Mouse (Mus musculus) intestine, embryonic 16.5 days (tissue): ENCODE measurements around the gene Tmcc3. TPM values are rescaled to one million over a fixed set of nuclear protein-coding genes. Genes with fewer than 3 reads are reported as not detected.

Experiments used
- ATAC-seq: fragments of 200-750 bp; cut with Nextera tagmentation; 2 replicates; pipeline ENCODE4 v1.8.0; 2017; ENCODE audit warnings: moderate TSS enrichment, moderate library complexity
- H3K27ac ChIP-seq: fragments of 300-500 bp; sonication (generic); 2 replicates; pipeline ENCODE4 v1.5.1; 2014; ENCODE audit warnings: mild to moderate bottlenecking, low read length
- H3K27me3 ChIP-seq: fragments of 300-500 bp; sonication (generic); replicated peaks from 2 replicates; pipeline ENCODE4 v1.6.1; 2014; ENCODE audit warnings: low read length, control low read depth, mixed read lengths; ENCODE audit not compliant: control insufficient read depth, insufficient read depth
- H3K36me3 ChIP-seq: fragments of 300-500 bp; sonication (generic); 2 replicates; pipeline ENCODE4 v1.6.1; 2014; ENCODE audit warnings: low read length, control low read depth; ENCODE audit not compliant: control insufficient read depth, insufficient read depth
- H3K4me1 ChIP-seq: fragments of 300-500 bp; sonication (generic); 2 replicates; pipeline ENCODE4 v1.6.1; 2014; ENCODE audit warnings: low read length, control low read depth, mixed read lengths; ENCODE audit not compliant: control insufficient read depth, insufficient read depth
- H3K4me2 ChIP-seq: fragments of 300-500 bp; sonication (generic); 2 replicates; pipeline ENCODE4 v1.6.1; 2014; ENCODE audit warnings: low read depth, low read length, control low read depth
- H3K4me3 ChIP-seq: fragments of 300-500 bp; sonication (generic); 2 replicates; pipeline ENCODE4 v1.5.1; 2014; ENCODE audit warnings: mild to moderate bottlenecking, low read length
- H3K9ac ChIP-seq: fragments of 300-500 bp; sonication (generic); 2 replicates; pipeline ENCODE4 v1.6.1; 2014; ENCODE audit warnings: low read depth, low read length
- H3K9me3 ChIP-seq: fragments of 300-500 bp; sonication (generic); 2 replicates; pipeline ENCODE4 v1.6.1; 2016; ENCODE audit warnings: low read length, control low read depth; ENCODE audit not compliant: control insufficient read depth
- WGBS: fragments of 180-500 bp; shearing (Covaris S2); extraction: QIAGEN DNeasy Blood & Tissue Kit; methylation state at CpG from one replicate; pipeline ENCODE4 v1.1.7; 2014; 5-methylcytosine and 5-hydroxymethylcytosine counted together
- polyA plus RNA-seq: library from polyadenylated mRNA; unstranded; fragments of >200 nt; fragmentation: Nextera tagmentation; extraction: Ambion mirVana; gene quantifications from 2 replicates; pipeline ENCODE4 v1.2.1, GENCODE M21; 2015

The Tmcc3 gene
- 8.8 and 10.2 TPM in 2 replicates for polyA plus RNA-seq

DNA sequence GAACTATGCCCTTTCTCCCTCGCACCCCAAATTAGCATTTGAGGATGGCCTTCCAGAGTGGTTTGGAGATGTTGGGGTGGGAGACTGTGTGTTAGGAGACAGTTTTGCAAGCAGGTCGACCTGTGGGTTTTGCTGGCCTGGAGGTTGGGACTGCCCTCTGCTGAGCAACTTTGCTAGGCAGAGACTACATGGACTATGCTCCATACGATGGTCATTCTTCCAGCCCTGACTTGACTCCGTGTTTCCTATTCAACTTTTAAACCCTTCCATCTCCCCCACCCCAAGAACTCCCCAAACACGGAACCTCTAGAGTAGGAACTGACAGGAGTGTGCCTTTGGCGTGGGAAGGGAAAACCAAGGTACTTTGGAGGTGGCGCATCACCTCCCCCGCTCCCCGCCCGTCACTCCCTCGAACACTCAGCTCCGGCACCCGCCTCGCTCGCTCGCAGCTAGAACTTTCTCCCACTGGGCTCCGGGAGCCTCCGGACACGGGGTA lies at the start of gene Tmcc3:
TSS of gene Tmcc3 (plus strand) at position 439 of the 496 bp plus-strand sequence.
- Histone ChIP-seq H3K36me3 (no peaks in the 10 kb centered on the region), H3K27ac (no peak within 1 kb of the TSS), H3K9me3 (no peaks in the 10 kb centered on the region), H3K4me3 (peak within 1 kb of the TSS; percentile 56), H3K4me1 (peaks cover 8% of the 10 kb centered on the region), H3K9ac (peak within 1 kb of the TSS; percentile 57), H3K4me2 (peak within 1 kb of the TSS; percentile 96), H3K27me3 (peaks cover 22% of the 10 kb centered on the region)
- 0 out of 2 replicates have a peak, but pooled peaks have one; percentile 16 for ATAC-seq
- WGBS = 1% methylated on average over 19 of the region's 19 CpGs

DNA sequence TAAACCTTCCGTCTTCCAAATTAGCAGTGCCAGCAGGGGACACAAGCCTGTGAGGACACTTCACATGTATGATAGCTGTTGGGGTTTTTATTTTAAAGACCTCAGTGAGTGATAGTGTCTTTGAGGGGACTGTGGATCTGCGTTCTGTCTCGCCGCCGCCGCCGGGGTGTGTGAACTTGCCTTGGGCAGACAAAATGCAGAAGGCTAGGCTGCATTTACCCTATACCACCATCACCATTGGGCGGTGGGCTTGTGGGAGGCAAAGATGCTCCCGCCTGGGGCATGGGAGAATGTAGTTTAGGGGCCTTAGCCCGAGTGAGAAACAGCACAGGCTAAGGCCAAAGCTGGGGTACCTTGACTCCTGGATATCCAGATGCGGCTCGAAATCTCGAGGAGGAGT lies 49.1 kb upstream of the Tmcc3 start:
- Histone ChIP-seq H3K27me3 (no peaks in the 10 kb centered on the region), H3K4me2 (no peak overlapping the region), H3K36me3 (no peaks in the 10 kb centered on the region), H3K9ac (no peak overlapping the region), H3K27ac (no peak overlapping the region), H3K9me3 (no peaks in the 10 kb centered on the region), H3K4me1 (no peaks in the 10 kb centered on the region), H3K4me3 (no peak overlapping the region)
- ATAC-seq = no peak
- 94% methylated on average over 13 of the region's 13 CpGs for WGBS

DNA sequence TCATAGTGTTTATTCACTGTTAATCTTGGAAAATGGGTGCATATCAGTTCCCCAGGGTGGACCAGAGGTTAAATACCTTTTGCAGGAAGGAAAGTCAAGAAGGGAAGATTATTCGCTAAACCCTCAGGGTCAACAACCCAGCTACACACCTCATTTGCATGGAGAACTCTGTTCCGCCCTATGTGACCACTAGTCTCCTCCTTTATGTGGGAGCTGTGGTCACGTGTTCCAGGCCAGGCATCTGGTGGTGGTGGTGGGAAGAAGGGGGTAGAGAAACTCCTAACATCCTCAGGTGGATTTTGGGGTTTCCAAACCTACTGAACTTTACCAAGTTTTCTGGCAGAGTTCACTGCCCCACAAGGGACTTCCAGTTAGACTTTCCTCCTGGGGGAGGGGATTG lies 48.5 kb upstream of the Tmcc3 start:
- no peak overlapping the region for H3K27ac ChIP-seq
- no peak for ATAC-seq
- 74% methylated on average over 3 of the region's 3 CpGs for whole genome bisulfite sequencing
- no peak overlapping the region for H3K9ac ChIP-seq
- no peak overlapping the region for H3K4me2 ChIP-seq
- H3K27me3 ChIP-seq = no peaks in the 10 kb centered on the region
- no peak overlapping the region for H3K4me3 ChIP-seq
- no peaks in the 10 kb centered on the region for H3K36me3 ChIP-seq
- H3K4me1 ChIP-seq = no peaks in the 10 kb centered on the region
- no peaks in the 10 kb centered on the region for H3K9me3 ChIP-seq

DNA sequence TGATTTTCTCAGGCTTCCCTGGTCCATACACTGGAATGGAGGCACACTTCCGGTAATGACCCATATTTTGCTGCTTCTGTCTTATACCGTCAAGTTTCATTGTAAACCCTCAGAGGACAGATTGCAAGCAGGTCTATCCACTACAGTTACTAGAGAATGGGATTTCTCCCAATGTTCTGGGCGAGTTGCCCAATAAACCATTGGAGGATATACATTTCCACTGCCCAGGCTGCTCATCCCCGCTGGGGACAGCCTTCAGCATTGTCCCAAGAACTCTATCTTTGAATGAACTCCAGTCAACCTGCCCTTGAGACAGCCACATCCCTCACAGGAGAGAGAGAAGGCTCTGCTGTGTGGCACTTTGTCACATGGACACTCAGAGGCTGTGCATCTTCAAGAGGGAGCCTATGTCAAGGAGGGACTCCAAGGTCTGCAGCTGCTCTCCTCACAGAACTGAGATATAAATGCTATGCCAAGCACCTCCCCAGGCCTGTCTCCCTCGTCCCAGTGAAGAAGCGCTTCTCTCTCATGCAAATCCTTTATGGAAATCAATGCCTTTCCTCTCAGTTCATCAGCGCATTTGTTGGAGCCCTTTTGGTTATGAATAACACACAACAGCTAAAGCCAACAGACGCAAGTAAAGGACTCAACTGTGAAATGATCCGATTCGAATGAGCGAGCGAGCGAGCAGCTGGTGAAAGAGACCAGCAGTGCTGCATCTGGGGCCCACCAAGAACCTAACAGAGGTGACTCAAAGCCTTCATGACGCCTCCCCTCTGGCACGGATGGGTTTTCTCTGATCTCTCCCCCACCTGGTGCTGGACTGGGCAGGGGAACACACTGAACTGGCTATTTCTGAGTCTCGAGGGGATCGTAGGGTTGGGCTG lies 45.9 kb upstream of the Tmcc3 start:
- no peaks in the 10 kb centered on the region for H3K27me3 ChIP-seq
- no peak for ATAC-seq
- no peak overlapping the region for H3K4me3 ChIP-seq
- no peaks in the 10 kb centered on the region for H3K9me3 ChIP-seq
- WGBS = 72% methylated on average over 17 of the region's 17 CpGs
- H3K4me1 ChIP-seq = no peaks in the 10 kb centered on the region
- H3K9ac ChIP-seq = no peak overlapping the region
- H3K4me2 ChIP-seq = no peak overlapping the region
- H3K36me3 ChIP-seq = no peaks in the 10 kb centered on the region
- H3K27ac ChIP-seq = no peak overlapping the region

DNA sequence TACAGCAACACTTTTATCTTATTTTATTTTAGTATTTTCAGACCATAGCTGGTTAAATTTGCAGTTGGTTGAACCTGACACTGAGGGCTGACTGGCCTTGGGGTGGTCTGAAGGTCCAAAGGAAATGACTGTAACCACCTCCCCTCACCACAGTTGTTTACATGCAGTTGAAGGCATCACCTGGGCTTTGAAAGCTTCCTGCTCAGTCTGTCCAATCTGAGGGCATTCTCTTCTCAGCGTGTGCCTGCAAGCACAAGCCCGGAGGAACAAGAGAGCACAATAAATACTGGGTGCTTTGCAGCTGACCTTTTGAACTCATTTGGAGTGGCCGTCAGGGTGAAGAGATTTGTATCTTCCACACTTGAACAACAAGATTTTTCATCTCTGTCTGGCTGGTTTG lies 36.4 kb upstream of the Tmcc3 start:
- no peak overlapping the region for H3K4me2 ChIP-seq
- 11% methylated on average over 3 of the region's 3 CpGs for WGBS
- no peaks in the 10 kb centered on the region for H3K36me3 ChIP-seq
- no peak for ATAC-seq
- no peaks in the 10 kb centered on the region for H3K4me1 ChIP-seq
- no peak overlapping the region for H3K4me3 ChIP-seq
- no peak overlapping the region for H3K27ac ChIP-seq
- no peaks in the 10 kb centered on the region for H3K9me3 ChIP-seq
- H3K27me3 ChIP-seq = no peaks in the 10 kb centered on the region
- no peak overlapping the region for H3K9ac ChIP-seq

DNA sequence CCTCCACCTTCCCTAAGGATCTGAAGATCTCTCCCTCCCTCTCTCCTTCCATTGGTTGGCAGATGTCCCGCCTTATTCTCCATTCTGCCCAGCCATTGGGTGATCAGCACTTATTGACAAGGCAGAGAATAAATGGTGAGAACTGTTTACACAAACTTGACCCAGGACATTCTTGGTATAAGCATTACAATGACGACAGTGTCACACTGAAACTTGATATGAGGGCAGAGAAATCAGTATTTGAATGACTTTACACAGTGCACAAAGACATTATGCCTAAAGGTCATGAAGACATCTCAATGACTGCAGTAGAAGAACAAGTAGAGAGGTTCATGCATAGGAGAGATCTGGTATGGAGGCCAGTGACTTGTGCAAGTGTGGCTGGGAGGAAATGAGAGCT lies 35.2 kb upstream of the Tmcc3 start:
- Histone ChIP-seq H3K4me1 (no peaks in the 10 kb centered on the region), H3K9me3 (no peaks in the 10 kb centered on the region), H3K9ac (no peak overlapping the region), H3K4me2 (no peak overlapping the region), H3K4me3 (no peak overlapping the region), H3K27ac (no peak overlapping the region), H3K36me3 (no peaks in the 10 kb centered on the region), H3K27me3 (no peaks in the 10 kb centered on the region)
- WGBS = 41% methylated on average over 2 of the region's 2 CpGs
- no peak for ATAC-seq

DNA sequence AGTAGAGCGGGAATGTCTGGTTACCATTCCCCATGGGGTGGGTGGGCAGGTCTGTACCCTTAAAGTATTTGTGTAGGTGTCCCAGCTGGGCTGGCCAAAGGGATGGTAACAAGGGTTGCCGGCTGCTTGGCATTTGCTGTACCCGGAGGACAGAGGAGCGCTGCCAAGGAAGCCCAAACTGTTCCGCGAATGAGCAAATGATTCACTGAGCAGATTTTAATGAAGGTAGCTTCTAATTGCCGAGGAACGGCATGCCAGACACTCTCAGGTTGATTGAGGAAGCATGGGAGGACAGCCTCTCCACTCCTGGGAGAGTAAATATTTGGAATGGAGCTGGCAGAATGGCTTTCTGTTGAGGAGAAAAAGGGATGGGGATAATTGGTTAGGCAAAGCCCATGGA lies 29.6 kb upstream of the Tmcc3 start:
- H3K4me1 ChIP-seq = no peaks in the 10 kb centered on the region
- no peak overlapping the region for H3K27ac ChIP-seq
- no peaks in the 10 kb centered on the region for H3K9me3 ChIP-seq
- WGBS = 64% methylated on average over 8 of the region's 8 CpGs
- ATAC-seq = no peak
- no peak overlapping the region for H3K4me3 ChIP-seq
- H3K27me3 ChIP-seq = no peaks in the 10 kb centered on the region
- H3K4me2 ChIP-seq = no peak overlapping the region
- no peak overlapping the region for H3K9ac ChIP-seq
- H3K36me3 ChIP-seq = no peaks in the 10 kb centered on the region

DNA sequence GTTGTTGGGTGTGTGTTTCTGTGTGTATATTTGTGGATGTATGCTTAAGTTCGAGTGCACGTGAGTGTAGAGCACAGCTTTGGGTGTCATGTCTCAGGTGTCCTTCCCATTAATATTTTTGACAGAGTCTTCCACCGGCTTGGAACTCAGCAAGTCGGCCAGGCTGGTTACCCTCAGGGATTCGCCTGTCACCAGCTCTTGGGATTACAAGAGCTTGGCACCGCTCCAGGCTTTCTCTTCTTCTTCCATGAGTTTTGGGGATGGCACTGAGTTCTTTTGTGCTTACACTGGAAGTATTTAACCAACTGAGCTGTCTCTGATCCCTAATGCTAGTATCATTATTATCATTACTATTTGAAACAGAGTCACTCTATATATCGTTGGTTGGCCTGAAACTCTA lies 29.0 kb upstream of the Tmcc3 start:
- Histone ChIP-seq H3K4me1 (no peaks in the 10 kb centered on the region), H3K4me3 (no peak overlapping the region), H3K27ac (no peak overlapping the region), H3K9ac (no peak overlapping the region), H3K4me2 (no peak overlapping the region), H3K9me3 (no peaks in the 10 kb centered on the region), H3K27me3 (no peaks in the 10 kb centered on the region), H3K36me3 (no peaks in the 10 kb centered on the region)
- WGBS = 86% methylated on average over 7 of the region's 7 CpGs
- ATAC-seq = no peak

DNA sequence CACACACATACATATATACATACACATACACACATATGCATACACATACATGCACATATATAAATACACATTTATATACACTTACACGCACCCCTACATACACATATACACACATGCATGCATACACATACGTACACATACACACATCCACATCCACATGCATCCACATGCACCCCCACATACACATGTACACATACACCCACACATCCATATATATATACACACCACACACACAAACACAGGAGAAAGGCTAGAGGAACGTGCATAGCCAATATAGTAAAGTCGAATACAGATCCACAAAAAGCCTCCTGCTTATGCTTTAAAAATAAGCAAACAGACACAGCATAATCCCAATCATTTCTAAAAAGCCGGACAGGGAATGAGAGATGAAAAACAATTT lies 17.3 kb upstream of the Tmcc3 start:
- H3K9me3 ChIP-seq = no peaks in the 10 kb centered on the region
- ATAC-seq = no peak
- H3K4me2 ChIP-seq = no peak overlapping the region
- H3K4me1 ChIP-seq = no peaks in the 10 kb centered on the region
- WGBS = 85% methylated on average over 5 of the region's 5 CpGs
- no peak overlapping the region for H3K4me3 ChIP-seq
- no peak overlapping the region for H3K9ac ChIP-seq
- no peaks in the 10 kb centered on the region for H3K27me3 ChIP-seq
- no peak overlapping the region for H3K27ac ChIP-seq
- no peaks in the 10 kb centered on the region for H3K36me3 ChIP-seq
